Mouse (Mus musculus): Measurements from ENCODE around the gene Inf2.

Gene Inf2

DNA sequence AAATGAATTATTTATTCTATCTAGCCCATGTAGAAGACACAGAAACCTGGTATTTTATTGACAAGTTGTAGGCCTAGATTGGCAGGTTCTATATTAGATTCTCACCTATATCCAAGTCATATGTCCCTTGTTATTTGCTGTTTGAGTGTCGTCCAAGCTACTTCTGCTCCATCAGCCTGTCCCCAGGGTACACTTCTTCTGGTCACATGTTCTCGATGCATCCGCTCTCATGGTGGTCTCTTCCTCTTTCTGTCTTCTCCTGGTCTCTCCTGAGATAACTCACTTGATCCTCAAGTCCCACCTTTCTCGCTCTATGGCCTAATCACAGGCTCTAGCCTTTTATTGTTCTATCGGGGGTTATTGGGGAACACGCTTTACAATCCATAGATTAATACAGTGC is 25.6 kb upstream of the Inf2 start:
- no peak for DNase-seq (ENCODE audit: extremely low spot score, low spot score)

DNA sequence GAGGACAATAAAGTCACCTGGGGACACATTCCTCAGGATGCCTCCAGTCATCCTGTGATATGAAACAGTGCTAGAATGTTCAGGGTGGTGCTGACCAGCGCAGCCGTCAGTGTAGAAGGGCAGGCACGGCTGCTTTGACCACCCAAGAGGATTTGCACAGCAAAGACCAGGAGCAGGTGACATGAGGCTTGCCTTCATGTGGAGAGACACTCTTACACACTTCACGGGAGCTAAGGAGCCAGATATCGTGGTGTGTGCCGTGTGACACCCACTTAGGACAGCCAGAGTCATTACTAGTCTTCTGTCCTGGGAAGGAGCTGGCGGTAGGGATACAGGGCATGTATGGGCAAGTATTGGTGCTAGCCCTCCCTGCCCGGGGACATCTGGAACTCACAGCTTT is 18.4 kb upstream of the Inf2 start:
- DNase-seq (ENCODE audit: extremely low spot score, low spot score): no peak

DNA sequence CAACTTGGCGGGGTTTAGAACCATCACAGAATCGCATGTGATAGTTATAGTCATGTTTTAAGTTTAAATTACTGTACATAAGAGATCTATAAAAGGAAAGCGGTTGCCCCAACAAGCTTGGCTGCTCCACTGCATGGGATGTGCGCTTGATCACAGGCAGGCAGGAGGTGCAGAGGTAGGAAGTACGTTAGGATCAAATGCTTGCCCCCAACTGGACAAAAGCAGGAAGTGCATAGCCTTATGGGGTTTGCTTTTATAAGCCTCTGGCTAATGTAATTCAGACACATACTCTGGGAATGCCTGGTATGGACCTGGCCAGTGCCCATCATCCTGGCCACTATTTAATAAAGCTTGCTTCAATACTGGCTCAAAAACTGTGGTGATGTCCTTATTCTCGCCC is 17.5 kb upstream of the Inf2 start:
- no peak for DNase-seq (ENCODE audit: extremely low spot score, low spot score)

DNA sequence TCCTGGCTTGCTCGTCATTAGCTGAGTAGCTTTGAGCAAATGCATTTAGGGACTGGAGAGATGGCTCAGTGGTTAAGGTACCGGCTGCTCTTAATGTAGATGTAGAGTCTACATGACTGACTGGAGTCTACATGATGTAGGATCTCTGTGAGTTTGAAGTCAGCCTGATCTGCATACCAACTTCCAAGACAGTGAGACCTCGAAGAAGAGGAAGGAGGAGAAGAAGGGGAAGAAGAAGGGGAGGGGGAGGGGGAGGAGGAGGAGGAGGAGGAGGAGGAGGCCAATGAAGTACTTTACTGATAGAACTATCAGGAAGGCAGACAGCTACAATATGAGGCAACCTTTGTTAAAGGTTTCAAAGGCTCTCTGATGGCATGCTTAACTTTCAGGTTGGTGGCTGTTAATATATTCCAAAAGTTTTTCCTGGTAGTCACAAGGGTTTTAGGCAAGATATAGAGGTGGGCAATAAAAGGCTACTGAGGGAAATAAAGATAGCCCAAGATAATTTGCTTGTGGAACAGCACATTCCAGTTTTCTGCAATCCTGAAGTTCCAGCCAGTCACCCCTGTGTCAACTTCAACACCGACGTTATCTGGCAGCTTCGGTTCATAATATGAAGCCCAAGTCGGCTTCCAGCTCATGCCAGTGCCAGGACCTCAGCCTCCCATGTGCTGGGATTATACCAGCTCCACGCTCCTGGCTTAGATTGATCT is 13.2 kb upstream of the Inf2 start:
- no peak for DNase-seq (ENCODE audit: extremely low spot score, low spot score)

DNA sequence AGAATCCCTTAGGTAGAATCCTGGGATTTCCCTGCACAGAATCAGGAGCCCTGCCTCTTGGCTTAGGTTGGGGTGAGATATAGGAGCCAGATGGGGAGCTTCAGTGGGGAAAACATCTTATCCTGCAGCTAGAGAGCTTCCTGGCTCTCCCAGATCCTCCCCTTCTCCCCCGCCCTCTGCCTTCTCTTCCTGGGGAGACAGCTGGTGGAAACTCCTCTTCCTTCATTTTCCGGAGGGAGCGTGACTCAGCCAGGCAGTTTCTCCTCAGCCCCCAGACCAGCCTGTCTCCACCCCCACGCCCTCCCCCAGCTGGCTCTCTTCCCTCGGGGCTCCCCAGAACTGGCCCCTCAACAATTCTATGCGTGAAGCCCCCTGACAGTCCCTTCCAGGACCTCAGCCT is 12.2 kb upstream of the Inf2 start:
- no peak for DNase-seq (ENCODE audit: extremely low spot score, low spot score)

DNA sequence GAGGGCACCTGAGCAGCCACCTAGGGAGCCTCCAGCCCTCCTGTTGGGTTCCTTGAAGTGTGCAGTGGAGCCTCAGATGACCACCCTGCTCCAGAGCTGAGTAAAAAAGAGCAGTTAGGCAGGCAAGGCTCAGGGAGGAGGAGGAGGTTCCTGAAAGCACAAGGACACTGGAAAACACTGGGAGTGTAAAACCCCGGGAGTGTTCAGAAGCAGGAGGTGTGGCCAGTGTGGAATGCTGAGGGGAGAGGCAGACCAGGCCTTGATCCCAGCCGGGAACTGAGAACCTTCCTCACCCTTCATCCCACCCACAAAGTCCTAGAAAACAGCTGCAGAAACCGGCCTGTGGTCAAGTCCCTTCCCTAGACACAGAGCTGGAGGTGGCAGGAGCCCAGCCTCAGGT is 11.8 kb upstream of the Inf2 start:
- DNase-seq (ENCODE audit: extremely low spot score, low spot score): no peak

DNA sequence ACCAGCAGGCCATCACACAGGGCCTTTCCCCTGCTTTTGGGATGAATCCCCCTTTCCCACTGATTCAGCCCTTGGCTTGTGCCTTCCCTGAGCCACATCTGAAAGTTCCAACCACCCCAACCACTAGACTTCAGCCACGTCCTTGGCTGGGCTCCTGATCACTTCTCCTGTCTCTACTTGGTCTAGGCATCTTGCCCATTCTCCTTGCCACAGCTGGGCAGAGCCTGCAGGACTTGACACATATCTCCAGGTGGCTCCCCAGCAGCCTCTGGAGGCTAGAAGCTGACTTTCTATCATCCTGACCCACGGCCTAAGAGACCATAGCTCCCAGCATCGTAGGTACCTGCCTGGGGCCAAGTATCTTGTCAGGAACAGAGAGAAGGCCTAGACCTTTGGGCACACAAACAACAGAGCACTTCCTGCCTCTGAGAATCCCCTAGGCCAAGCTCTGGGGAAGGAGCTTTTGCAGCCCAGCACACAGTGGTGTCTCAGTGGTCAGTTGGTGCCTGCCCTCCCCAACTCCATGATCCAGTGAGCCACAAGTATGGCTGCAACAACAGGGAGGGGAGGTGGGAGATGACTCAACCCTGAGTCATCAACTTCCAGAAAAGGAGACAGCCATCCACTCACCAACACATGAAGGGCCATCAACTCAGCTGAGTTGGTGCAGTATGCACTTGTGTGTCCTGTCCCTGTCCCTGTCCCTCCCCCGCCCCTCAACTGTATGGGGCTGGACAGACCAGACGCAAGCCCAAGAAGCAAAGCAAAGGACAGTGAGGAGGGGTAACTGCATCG is 10.1 kb upstream of the Inf2 start:
- no peak for DNase-seq (ENCODE audit: extremely low spot score, low spot score)

DNA sequence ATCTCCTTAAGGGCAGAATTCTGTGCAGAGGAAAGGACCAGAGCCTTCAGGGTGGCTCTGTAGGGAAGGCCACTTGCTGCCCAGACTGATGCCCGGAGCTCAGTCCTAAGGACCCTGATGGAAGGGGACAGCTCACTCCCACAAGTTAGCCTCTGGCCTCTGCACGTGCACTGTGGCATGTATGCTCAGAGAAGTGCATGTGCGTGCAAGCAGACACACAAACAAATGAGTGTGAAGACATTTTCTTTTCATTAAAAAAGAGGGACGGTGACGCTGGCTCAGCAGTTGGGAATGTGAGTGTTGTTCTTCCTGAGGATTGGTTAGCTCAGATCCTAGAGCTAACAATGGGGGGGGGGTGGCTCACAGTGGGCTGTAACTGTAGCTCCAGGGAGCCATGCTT is 9.2 kb upstream of the Inf2 start:
- no peak for DNase-seq (ENCODE audit: extremely low spot score, low spot score)

DNA sequence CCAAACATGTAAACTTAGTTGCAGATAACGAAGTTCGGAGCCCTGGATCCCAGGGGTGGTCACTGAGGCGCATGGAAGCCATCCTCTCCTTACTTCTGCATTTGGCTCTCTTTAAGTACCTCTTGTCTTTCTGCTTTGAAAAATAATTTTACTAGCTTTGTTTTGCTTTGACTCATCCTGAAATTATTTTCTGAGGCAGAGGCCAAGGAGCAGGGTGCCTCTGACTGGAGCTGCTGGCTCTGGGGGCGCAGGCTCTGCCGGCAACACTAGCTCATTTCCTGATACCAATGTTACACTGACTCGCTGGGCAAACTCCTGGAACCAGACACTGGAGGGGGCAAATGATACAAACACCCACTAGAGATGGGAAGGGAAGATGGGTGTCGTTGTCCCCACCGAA is 8.7 kb upstream of the Inf2 start:
- no peak for DNase-seq (ENCODE audit: extremely low spot score, low spot score)

DNA sequence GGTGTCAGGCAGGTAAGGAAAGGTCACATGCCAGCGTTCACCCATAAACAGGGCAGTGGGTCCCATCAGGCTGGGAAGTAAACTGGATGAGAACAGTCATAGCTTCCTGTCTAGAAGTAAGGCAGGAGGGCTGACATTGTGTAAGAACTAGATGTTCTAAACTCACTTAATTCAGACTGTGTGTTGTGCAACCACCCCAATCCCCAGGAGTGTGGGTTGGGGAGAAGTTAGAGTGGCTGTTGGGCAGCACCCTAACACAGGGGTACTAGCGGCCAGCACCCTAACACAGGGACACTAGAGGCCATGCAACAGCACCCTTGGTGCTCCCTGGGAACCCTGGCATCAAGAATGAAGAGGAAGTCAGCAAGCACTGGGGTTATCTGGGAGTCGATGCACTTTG is 7.5 kb upstream of the Inf2 start:
- DNase-seq (ENCODE audit: extremely low spot score, low spot score): no peak

DNA sequence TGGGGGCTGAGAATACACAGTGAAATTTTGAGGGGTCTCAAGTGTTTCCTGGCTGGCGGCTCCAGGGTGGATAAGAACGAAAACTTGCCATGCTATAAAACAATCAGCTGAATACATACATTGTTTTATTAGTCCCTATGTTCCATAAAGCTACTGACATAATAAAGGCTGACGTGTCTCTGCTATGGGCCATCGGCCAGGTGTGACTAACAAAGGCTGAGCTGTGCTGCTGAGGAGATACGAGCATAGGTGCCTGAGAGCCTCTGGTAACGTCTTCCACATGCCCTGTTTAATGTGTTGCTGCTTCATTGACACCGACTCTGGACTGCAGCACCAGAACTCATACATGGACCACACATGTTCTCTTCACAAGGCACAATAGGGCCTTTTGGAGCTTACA is 3.6 kb upstream of the Inf2 start:
- no peak for DNase-seq (ENCODE audit: extremely low spot score, low spot score)

DNA sequence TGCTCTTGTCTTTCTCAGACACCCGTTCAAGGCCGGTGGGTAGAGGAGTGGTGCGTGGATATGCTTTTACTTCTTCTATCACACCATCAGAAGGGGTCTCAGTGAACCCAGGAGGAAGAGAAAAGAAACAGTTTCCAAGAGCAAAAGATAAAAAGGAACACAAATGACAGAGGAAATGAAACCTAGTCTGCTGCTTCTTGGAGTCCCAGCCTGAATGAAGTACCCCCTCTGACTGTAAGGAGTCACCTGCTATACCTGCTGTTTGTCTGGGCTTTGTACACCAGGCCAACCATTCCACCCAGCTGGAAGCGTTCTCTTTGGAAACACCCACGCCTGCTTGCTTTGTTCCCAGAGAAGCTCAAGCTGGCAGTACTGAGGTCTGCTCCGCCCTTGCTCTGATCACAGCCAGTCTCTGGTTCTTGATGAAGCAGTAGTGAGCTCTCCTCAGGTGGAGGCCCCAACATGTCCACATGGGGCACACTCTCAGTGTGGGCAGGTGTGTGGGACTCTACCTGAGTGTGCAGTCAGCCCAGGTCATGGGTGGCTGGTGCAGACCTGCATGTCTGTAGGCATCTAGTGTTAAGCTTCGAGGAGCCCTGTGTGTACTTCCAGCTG is 2.6 kb upstream of the Inf2 start:
- DNase-seq (ENCODE audit: extremely low spot score, low spot score): no peak

DNA sequence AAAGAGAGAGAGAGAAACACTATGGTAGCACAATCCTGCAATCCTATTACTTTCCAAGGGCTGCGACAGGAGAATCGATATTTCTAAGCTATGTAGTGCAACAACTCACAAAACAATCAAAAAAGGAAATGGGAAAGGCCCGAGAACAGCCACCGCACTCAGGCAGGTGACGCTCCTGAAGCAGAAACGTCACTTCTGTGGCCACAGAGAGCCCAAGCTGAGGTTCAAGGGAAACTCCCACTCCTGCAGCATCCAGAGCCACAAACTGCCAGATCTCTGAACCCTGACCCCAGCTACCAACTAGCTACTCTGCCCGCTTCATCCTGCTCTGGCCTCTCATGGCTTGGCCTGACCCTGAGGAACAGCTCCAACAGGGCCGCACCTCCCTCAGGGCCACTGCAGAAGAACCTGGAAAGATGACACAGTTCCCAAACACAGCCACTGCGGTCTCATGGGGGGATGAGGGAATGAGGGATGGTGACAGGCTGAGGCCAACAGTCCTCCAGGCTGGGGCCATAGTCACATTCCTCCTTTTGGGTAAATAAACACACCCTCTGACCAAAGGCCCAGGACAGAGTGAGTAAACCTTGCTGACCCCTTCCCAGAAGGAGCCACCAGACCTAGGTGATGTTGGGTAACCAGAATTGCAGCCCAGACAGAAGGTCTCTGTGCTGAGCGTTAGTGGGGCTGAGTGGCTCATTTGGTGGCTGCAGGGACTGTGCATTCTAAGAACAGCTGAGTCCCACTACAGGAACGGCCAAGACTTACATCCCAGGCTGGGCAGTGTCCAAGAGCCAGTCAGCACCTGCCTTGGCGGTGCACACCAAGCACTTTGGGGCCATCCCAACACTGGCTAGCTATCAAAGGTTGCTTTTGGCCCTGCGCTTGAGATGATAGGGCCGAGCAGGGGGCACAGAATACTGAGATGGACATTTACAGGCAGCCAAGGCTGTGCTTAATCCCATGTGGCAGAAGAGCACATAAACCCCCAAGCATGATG is 1.2 kb upstream of the Inf2 start:
- DNase-seq (ENCODE audit: extremely low spot score, low spot score): no peak

DNA sequence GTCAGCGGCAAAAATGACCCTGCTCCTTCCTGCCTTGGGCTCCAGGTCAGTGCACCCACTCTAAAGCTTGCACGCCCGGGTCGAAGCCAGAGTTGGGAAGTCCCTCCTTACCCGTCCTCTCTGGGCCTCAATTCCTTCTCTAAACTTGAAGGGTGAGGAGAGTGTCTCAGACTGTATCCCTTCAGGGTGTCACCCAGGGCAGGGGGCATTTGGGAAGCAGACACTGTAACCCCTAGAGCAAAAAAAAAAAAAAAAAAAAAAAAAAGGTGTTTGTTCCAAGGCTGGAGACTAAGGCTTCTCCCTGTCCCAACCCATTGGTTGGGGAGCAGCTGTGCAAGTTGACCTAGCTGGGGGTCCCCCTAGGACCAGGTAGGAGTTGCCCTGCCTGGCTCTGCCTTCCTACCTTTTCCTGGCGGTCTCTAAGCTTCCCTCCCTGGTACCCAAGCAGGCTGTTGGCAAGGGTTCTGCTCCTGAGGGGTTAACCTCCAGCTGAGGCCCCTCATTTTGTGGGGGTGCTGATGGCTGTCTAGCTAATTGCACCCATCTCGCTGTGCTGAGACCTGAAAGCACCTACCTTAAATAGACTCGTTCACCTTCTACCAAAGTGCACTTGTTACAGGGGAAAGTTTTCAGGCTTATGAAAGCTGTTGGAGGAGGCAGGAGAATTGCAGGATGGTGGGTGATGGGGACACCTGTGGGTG is 1.1 kb downstream of the Inf2 start:
- DNase-seq (ENCODE audit: extremely low spot score, low spot score): no peak

DNA sequence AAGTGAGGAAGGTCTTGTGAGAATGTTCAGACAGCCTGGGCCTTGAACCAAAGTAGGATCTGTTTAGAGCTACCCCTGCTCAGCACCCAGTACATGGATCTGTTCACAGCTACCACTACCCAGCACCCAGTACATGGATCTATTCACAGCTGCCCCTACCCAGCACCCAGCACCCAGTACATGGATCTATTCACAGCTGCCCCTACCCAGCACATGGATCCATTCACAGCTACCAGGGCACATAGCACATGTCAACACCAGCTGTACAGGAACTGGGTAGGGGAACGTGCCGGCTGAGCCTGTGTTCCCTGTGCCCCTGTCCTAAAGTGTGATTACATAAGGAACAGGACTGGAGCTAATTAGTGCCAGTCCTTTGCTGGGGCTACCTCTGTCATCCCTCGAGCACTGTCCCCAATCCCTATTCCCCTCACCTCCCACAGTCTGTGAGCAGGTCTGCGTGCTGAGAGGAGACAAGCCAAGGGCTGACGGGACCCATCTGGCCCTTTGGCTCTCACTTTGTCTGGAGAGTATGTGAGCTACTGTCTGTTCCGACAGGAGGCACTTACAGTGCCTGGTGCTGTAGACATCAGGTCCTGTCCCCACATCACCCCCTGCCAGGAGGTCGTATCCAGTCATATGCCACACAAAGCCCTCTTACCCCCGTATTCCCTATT is 2.1 kb downstream of the Inf2 start:
- DNase-seq (ENCODE audit: extremely low spot score, low spot score): no peak

DNA sequence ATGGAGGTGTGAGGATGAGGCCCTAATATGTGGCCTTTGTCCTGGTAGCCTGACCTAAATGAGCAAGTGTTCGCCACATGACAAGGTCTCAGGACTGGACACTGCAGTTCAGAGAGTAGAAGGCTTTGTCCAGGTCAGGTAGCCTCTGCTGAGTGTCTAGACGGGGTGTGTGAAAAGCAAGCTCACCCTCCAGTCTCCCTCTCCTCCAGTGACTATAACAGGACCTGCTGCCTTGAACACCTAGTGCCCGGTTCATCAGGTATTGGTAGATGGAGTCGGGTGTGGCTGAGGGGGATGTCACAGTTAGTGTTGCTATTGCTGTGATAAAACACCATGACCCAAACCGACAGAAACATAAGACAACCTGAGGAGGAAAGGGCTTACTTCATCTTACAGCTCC is 2.7 kb downstream of the Inf2 start:
- no peak for DNase-seq (ENCODE audit: extremely low spot score, low spot score)

DNA sequence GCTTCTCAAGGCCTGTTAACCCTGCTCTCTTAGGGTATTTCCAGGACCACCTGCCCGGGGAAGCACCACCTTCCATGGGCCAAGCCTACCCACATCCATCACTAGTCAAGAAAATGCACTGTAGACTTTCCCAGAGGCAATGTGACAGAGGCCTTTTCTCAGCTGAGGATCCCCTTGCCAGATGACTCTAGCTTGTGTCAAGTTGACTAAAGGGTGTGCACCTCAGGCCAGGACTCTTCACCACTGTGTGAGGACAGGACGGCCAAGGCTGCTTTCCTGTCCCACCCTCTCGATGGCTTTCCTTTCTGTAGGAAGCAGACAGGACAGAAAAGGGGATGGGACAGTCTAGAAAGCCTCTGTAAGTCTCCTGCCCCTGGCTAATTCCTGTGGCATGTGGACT is 3.1 kb downstream of the Inf2 start:
- DNase-seq (ENCODE audit: extremely low spot score, low spot score): no peak

DNA sequence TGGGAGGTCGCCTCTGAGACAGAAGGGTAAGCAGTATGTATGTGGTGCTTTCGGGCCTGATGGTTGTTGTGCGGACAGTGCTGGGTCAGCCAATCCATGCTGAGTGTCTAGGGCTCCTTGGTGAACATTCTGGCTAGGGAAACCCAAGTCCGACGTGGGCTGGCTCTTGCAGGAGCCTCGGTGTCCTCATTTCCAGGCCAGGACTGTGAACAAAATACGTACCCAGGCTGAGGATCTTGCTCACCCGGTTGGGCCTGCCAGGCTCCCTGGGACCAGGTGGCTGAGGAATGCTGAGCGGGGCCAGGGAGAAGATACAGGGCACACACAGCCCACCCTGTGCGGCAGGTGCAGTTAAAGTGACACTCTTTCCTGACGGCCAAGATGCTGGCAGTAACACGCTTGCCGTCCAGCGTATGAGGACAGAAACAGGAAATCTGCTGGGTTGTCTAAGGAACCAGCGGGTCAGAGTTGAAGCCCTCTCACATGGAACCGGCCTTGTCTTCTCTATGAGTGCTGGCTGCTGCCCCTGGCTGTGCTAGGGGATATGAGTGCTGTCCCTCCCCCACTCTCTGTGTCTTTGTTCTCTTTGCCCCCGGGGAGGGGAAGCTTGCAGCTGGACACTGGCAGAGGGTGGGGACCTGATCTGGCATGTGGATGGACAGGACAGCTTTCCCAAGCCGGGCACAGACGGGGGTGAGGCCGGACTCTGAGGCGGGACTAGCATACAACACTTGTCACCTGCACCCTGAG is 4.6 kb downstream of the Inf2 start:
- no peak for DNase-seq (ENCODE audit: extremely low spot score, low spot score)
